Mouse (Mus musculus) neutrophil, adult 59 days (primary cell): ENCODE data around the gene Vmn2r2. TPM values are rescaled to one million over a fixed set of nuclear protein-coding genes. Genes with fewer than 3 reads are reported as not detected.

Experiments used
- total RNA-seq, 2 experiments: library from RNA; stranded (reverse); gene quantifications; 1 replicate in 1 of 2; 2 replicates in 1 of 2; pipeline ENCODE4 v1.2.4; 2023

Gene Vmn2r2
- total RNA-seq, result not detected

DNA sequence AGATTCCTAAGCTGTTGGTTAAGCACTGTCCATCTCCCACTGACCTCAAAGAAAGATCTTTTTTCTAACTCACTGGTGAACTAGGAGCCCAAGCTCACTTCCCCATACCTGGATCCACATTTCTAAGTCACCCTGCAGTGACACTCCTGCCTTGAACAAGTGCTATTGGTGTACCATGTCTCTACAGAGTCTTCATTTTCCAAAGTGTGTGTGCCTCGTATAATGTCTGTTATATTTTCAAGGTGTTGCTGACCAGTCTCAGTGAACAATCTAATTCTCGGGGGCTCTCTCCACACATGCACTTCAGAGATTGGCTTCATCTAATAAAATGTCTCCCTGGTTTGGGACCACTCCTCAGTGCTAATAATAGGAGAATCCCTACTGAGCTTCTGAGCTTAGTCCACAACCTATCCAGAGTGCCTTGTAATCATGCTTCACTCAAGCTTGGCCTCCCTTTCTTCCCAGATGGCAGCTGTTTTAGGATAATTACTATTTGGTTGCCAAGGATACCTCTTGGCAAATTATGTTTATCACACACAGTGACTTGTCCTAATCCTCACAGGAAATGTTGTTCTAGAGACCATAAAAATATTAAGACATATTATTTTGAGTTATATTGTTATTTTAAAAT lies at the start of gene Vmn2r2:
Gene Vmn2r2, minus strand, starts transcription at position 51 of the 631 bp plus-strand sequence.

DNA sequence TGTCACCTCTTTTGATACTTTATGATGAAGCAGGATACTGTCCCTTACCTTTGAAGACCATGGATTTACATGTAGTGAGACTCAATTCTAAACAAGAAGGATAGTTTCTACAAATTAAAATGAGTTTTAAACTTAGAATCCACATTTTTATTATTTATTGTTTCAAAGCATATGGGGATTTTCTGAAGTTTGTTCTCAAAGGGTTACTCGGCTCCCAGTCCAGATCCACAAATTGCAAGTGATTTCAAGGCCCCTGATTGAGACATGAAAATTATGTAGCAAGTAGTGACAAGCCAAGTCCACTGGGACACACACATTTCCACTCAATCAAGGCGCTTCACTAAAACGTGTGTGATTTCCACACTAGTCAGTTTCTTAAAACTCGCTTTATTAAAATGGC lies 60.5 kb downstream of the Vmn2r2 start, which contains the start of gene Vmn2r1:
Gene Vmn2r1, plus strand, starts transcription at position 301 of the 400 bp plus-strand sequence.

Other genes starting within 250 kb of the Vmn2r2 start
- gene Plch1, start 242.5 kb downstream of the Vmn2r2 start, total RNA-seq, result under 1 TPM; 0.11 to 0.64 TPM
- 1 to 10 TPM in 1 of 2 experiments, under 1 TPM in 1; 0.82 to 2.1 TPM for gene E130311K13Rik, start 212.5 kb downstream of the Vmn2r2 start, total RNA-seq
- gene Slc33a1, start 177.2 kb downstream of the Vmn2r2 start, total RNA-seq, result 10 to 100 TPM; 11.0 to 11.1 TPM
- gene Gmps, start 165.8 kb downstream of the Vmn2r2 start, total RNA-seq, result 10 to 100 TPM in 1 of 2 experiments, 1 to 10 TPM in 1; 9.0 to 10.0 TPM
- not detected for gene Vmn2r1, start 60.4 kb downstream of the Vmn2r2 start, total RNA-seq
- not detected for gene Vmn2r3, start 147.8 kb upstream of the Vmn2r2 start, total RNA-seq